Mouse (Mus musculus) bone marrow, adult 2 months (tissue): Measurements from ENCODE around the gene Camta1.

Source experiments
- CTCF ChIP-seq: fragments of 200-500 bp; IDR thresholded peaks from 2 replicates; pipeline ENCODE4 v1.5.1; 2011; ENCODE audit warnings: low read length, control low read depth; ENCODE audit not compliant: control insufficient read depth, insufficient read depth
- POLR2A ChIP-seq: fragments of 200-500 bp; IDR thresholded peaks from 2 replicates; pipeline ENCODE4 v1.6.1; 2011; ENCODE audit warnings: low read depth, mild to moderate bottlenecking, control low read depth, low read length, borderline replicate concordance; ENCODE audit not compliant: control insufficient read depth

GRCm38 (mm10) chr4:151242751-151243150 is 618.9 kb downstream of the Camta1 start:
- no peak for TF ChIP-seq POLR2A
- TF ChIP-seq CTCF: no peak
